Mouse (Mus musculus): Measurements from ENCODE around the gene 4930522H14Rik.

DNA sequence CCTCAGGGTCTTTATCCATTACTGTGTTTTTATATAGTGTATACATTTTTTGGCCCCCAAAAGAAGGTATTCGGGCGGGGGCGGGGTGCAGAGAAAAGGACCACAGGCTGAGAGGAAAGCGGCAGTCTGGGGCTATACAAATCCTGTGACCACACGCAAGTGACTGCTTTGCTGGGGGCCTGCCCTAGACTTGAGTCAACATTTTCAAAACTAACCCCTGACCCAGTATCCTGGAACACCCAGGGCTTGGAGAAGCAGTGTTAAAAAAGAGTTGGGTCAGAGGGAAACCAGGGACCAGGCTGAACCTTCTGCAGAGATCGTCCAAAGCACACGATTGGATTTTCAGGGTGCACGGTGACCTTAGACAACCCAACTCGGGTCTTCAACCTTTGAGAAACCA is 43.7 kb upstream of the 4930522H14Rik start:
- TF ChIP-seq CTCF (IDR thresholded peaks at IDR 0.05 in 2 of 3, conservative IDR thresholded peaks at IDR 0.05 in 1 of 3; ENCODE audit: control insufficient read depth in 1 of 3, insufficient read depth in 1 of 3, low read depth in 2 of 3, low read length in 3 of 3, poor library complexity in 1 of 3, severe bottlenecking in 1 of 3) (no peak), ZKSCAN1 (IDR thresholded peaks at IDR 0.05; ENCODE audit: low read depth, low read length) (no peak), ZMIZ1 (IDR thresholded peaks at IDR 0.05; ENCODE audit: low read depth, low read length) (no peak), POLR2A (IDR thresholded peaks at IDR 0.05; ENCODE audit: control insufficient read depth in 1 of 2, insufficient read depth in 1 of 2, low read depth in 1 of 2, low read length in 2 of 2, poor library complexity in 1 of 2) (no peak), MEF2A (IDR thresholded peaks at IDR 0.05; ENCODE audit: extremely low read depth, insufficient replicate concordance, low read depth, low read length, poor library complexity, severe bottlenecking) (no peak), NELFE (IDR thresholded peaks at IDR 0.05; ENCODE audit: low read depth, low read length) (no peak), RCOR1 (IDR thresholded peaks at IDR 0.05; ENCODE audit: low read depth, low read length) (no peak), GABPA (IDR thresholded peaks at IDR 0.05; ENCODE audit: low read depth, low read length) (no peak), TBP (IDR thresholded peaks at IDR 0.05; ENCODE audit: low read depth, low read length) (no peak)
